Mouse (Mus musculus) liver (tissue): Measurements from ENCODE around the gene Rfx8.

Experiments
- DNase-seq: peaks from one replicate; pipeline ENCODE4 v3.0.0-alpha.2; 2020; ENCODE audit warnings: mixed read lengths

Rfx8 gene

DNA sequence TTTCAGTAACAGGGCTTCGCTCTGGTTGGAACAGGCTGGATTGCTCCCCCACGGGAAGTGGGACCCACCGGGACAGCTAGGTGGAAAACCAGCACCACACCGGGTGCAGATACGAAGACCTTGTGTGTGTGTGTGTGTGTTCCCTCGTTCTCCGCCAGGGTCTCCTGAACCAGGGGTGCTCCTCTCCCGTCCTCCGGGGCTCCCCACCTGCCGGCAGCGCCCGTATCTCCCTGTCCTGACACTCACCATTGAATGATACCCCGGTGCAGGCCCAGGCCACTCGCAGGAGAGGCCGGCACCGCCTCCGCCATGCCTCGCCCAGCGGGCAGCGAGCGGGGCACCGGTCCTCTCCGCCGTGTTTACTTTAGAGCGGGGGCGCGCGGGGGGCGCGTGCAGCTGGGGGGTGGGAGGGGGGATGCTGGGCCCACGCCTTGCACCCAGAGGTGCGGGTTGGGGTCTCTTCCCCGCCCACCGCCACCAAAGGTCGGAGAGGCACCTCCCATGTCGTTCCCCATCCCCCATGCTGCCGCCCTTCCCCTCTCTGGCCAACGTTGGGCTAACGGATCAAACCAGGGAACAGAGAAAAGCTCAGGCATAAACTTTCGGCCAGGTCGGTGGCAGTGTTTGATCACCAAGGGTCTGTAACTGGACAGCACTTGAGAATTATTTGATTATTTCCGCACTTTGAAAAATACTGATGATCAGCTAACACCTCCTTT is at the start of gene Rfx8:
Rfx8 (minus strand) TSS at position 366 of the 719 bp plus-strand sequence.
- no peak for DNase-seq

DNA sequence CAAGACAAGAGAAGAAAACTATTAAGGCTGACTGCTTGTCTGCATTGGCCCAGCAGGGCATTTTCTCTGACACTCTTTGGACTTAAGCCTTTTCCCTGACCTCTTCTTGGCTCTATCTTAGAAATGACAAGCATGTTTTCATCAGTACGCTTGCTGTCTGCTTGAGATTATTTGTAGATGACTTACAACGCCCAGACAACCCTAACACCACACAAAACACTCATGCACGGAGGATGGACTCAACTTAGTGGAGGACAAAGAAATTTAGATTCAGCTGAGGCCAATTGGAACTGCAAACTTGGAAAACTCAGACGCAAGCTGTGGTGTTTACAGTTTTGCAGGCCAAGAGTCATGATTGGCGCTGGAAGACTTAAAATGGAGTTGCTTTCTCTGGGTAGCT is 49.6 kb upstream of the Rfx8 start:
- no peak for DNase-seq

DNA sequence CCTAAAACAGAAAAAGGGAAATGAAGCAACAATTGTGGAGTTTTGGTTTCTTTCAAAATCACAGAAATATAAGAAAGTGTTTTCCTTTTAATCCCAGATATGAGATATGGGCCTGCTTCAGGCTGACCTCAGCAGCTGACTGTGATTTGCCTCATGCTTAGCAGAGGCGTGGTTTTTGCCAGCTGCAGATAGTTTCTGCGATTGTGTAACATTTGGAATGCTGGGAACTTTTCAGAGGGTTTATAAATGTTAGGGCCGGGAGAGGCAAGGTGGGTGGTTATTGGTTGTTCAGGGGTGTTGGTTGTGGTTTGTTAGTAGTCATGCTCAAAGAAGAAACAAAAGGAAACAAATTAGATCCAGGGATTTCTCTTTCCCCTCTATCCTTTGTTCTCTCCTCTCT is 47.2 kb upstream of the Rfx8 start:
- no peak for DNase-seq

DNA sequence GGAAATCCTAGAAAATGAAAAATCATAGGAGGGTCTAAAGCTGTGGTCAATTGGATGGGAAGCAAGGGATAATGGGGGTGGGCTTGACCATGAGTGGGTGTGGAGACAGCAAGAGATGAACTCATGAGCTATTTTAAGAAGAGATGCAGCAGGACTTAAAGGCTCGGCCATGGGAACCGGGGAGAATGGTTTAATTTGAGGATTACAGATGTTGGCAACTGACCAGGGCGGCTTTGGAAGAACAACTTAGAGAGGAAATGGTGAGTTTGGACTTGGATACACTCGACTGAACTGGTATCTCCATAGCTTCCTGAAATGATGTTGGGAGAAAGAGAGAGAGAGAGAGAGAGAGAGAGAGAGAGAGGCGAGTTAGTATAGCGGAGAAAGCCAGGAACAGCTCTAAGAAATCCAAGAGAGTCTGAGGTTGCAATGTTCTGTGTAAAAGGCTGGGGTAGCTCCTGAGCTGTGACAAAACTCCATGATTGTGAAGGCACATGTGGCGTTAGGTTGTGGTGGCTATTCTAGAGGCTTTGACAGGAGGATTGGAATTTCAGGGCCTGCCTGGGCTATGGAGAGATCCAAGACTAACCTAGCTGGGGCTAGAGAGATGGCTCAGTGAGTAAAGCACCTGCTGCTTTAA is 45.2 kb upstream of the Rfx8 start:
- DNase-seq = no peak

DNA sequence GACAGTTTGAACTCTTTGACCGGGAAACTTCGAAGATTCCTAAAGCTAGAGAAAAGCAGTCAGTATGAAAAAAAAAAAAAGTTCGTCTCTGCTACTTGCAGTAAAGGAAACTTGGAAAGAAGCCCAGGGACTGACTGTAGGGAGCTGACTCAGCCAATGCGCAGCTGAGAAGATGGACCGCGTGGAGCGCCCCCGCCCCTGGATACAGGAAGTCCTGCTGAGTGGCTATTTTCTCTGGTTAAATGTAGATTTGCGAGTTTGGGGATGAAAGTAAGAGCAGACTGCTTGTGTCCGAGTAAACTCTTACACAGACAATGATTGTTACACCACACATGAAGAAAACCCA is 41.2 kb upstream of the Rfx8 start:
- DNase-seq = peak; percentile 70

DNA sequence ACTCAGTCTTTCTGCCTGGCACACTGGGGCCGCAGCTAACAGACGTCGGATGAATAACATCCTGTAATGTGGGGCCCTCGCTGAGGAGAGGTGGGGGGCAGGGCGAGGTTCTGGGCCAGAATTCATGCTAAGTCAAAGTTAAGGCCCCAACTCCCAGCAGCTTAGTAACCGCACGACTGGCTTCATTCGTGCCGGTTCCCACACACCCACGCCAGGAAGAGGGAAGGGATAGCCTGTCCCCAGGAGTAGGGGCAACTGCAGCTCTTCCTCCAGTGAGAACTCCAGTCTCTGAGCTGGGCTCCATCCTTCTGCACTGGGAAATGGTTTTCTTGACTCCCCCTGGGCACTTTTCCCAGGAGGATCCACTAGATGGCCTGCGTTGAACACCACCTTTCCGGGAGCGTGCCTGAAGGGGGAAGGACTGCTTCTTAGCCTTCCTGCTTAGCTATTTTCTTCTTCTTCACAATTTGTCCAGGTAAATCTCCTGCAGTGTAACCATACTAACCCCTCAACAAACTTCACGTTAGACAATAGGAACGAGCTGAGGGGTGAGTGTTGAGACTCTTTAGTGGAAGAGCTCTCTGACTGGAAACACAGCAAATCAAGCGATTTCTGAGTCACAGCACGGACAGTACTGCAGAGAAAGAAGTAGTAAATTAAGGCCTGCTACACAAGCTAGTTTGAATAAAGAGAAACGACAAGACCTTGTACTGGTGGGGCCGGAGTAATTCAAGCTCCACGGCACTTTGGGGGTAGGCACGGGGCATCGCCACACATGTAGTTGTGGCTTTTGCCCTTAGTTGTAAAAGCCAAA is 40.6 kb upstream of the Rfx8 start:
- peak; percentile 59 for DNase-seq

DNA sequence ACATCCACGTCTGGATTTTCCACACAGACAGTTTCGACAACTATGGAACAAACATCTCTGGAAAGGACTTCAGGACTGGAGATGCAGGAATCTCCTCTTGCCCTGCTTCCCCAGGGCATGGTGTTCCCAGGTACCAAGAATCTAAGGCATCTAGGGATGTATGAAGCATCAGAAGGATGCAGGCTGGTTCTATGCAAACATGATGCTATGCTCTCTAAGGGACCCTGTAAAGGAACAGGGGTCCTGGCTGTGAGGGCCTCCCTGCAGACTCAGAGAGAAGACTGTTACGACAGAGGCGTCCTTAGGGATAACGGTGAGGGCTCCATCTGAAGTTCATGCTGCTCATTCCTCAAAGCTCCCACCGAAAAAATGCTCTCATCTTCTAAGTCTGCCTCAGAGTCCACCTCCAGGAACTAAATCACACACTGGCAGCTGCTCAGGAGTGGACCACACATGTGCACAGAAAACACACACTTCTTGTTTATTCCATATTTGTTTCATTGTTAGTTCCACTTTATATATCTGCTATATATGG is 39.5 kb upstream of the Rfx8 start:
- no peak for DNase-seq

DNA sequence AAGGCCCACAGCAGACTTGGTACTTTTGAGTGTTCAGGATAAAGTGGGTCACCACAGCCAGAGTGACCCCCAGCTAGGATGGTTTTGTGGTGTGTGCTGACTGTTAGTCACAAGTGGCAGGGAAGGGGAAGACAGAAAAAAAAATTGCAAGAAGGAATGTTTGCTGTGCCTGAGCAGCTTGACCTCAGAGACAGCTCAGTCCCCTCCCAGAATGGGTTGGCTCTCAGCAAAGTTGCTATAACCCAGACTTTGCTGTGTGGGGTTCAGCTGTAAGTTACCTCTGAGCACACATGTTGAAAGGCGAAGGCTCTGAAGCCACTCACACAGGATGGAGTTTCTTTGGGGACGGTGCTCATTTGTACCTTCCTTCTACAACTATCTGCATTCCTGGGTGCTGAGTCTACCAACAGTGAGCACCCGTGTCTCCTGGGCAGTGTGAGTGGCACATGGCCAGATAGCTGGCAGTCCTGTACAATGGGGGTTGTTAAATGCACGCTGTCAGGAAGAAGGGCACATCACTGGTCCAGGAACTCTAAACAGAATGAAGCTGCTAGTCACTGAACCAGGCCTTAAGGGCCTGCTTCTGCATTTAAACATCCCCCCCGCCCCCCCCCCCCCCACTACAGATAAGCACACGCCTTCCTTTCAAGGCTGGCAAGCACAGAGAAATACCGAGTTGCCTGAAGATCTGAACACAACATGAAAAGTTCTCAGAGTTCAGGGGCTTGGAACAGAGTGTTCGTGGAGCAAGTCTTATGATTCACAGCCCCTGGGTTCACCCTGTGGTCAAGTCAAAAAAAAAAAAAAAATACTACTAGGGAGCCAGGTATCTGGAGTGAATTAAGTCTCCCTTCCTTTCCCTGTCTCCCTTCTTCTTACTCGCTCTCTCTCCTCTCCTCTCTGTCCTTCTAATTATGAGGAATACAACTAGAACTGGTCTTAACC is 38.7 kb upstream of the Rfx8 start:
- DNase-seq = no peak

DNA sequence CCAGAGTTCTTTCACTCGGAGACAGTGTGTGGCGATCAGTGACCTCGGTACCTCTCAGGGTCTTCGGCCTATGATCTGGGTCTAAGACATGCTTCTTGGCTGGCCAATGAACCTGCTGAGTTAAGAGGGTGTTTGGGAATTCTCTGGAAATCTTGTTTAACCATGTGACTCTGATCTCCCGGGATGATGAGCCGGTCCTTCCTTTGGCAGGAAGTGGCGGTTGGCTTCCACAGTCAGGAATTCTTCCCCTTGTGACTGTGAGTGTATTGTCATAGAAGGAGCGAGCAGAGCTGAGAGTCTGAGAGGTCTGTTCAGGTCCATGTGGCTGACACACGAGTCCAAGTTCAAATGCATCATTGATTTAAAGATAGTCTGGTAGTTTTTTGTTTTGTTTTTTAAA is 37.4 kb upstream of the Rfx8 start:
- DNase-seq = no peak

DNA sequence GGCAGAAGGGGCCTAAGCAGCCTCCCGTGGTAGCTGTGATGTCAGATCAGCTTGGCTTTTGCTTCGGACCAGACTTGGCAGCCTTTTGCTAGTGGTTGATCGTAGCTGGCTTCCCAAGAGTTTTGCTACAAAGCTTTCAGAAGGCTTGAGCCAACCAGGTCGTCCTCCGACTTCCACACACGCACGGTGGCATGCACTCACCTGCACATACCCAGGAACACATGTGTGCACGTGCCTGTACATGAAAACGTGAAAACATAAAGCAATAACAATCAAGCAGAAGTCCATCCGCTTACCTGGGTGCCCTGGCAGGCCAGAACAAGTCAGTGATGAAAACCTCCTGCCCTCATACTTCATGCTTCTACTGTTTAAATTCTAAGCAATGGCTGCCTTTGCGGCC is 36.2 kb upstream of the Rfx8 start:
- DNase-seq = no peak

DNA sequence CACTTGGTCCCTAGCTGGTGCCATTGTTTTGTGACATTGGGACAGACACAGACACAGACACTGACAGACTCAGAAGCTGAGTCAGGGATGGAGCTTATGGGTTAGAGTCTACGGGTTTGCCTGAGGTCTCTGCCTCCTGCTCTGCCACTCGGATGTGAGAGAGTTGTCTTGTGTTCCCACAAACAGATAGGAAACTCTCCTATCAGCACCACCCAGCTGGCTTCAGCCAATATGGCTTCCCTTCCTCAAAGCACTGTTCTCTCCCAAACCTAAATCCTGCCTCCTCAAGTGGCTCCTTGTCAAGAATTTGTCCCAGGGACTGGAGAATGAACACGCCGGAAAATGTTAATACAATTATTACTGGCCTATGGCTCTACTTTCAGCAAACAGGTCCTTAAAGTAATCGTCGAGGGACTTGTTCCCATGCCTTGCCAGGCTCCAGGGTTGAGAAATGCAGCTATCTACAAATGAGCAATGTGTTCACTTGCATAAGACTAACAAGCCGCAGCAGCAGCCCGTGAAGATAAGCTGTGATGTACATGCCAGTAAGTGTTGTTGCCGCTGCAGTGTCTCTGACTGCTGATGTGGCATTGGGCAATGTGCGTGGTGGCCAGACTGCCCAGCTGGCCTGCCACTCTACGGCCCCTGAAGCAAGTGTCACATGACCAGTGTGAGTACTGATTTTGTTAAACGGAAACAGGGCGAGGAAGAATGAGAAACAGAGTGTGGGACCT is 33.6 kb upstream of the Rfx8 start:
- peak; percentile 49 for DNase-seq

DNA sequence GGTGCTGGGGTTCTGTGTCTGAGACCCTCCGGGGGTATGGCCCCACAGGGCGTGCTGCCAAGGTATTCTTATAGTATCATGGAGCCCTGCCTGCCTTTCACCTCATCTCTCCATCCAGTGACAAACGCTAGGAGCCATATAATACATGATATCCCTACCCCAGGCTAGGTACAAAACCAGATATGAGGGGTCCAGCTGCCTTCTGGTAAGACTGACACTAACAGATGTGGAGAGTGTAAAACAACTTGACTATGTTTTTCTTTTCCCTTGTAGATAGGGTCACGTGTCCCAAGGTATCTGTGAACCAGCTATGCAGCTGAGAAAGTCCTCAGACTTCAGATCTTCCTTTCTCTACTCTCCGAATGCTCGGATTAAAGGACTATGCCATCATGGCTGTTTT is 30.7 kb upstream of the Rfx8 start:
- DNase-seq = no peak

DNA sequence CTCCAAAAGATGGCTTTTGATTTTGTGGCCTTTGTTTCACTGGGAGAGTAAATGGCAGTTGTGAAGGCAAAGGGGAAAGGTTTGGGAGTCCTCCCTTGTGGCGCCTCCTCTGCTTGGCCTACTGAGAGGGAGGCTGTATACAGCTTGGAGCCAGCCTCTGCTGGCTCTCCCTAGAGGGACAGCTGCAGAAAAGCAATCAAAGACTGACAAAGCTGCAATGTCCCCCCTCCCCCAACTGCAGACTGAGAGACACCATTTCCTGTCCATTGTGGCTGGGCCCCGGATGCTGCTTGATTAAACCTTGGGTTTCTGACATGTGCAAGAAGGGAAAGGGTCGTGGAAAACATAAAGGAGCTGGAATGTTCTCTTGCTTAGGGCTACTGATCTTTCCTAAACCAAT is 28.9 kb upstream of the Rfx8 start:
- DNase-seq = peak; percentile 35

DNA sequence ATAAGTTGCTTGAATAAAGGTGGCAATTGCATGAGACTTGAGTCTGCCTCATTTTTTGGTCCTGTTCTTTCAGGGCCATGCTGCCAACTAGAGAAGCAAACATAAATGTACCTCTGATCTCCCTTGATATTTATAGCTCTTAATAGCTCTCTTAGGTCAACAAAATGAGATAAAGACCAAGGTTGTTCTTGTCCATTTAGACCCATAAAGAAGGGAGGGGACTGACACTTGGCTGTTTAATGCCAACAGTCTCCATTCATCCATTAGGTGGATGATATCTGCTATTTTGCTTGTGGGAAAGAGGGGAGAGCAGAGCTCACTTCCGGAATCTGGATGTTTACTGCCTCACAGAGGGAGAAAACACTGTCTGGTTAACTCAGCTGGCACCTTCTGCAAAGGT is 28.4 kb upstream of the Rfx8 start:
- DNase-seq = no peak

DNA sequence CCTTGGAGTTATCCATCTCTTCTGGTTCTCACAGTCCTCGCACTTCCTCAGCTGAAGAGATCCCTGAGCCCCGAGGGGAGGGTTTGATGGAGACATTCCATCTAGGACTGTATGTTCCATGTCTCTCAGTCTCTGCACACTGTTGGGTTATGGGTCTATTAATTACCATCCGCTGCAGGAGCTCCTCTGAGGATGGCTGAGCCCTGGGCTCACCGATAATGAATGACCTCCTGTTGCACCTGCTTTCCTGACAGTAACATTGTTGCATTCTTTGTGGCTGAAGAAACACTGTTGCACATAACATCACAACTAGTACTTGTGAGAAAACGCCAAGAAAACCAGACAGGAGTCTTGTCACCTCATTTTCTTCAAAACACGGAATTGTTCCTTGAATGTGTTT is 27.9 kb upstream of the Rfx8 start:
- DNase-seq = no peak

DNA sequence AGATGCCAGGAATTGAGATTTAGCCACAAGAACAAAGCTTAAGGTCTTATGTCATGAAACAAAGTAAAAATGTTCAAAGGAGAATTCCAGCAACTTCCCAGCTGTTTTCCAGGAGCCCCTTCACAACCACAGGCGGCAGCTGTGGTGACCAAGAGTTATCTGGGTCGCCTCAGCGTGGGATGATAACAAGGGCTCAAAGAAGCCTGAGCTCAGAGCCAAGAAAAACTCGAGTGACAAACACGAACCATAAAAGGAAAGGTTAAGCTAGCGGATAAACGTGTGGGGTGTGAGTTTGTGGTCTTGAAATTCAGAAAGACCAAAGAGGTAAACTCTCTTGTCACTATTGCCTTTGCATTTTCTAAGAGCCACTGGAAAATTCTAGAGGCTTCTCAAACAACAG is 25.7 kb upstream of the Rfx8 start:
- no peak for DNase-seq

DNA sequence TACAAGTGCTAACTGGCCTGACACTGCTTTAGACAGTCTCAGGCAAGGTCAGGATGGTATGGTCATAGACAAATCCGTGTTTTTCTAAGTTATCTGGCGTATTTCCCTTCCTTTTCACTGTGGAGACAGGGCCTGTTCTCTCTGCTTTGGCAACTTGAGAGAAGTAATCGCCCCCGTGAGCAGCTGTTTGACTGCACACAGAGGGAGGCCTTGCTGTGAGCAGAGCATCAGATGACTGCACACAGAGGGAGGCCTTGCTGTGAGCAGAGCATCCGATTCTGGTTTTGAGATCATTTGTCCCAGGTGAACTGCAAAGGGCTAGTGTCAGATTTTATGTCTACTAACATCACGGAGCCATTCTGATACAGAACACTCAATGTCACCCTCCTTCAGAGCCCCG is 20.2 kb upstream of the Rfx8 start:
- no peak for DNase-seq

DNA sequence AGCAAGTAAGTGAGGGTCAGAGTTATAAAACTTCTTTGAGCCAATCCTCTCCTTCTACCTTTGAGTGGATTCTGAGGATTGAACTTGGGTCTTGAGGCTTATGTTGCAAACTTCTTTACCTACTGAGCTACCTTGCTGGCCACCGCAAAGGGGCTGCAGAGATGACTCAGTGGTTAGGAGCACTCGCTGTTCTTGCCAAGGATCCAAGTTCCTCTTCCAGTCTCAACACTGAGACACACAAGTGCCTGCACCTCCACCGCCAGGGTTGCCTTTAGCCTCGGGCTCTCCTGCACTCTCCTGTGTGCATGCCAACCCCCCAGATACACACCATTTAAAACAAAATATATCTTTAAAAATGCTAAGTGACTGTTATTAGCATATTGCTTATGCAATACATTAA is 19.2 kb upstream of the Rfx8 start:
- DNase-seq = no peak

DNA sequence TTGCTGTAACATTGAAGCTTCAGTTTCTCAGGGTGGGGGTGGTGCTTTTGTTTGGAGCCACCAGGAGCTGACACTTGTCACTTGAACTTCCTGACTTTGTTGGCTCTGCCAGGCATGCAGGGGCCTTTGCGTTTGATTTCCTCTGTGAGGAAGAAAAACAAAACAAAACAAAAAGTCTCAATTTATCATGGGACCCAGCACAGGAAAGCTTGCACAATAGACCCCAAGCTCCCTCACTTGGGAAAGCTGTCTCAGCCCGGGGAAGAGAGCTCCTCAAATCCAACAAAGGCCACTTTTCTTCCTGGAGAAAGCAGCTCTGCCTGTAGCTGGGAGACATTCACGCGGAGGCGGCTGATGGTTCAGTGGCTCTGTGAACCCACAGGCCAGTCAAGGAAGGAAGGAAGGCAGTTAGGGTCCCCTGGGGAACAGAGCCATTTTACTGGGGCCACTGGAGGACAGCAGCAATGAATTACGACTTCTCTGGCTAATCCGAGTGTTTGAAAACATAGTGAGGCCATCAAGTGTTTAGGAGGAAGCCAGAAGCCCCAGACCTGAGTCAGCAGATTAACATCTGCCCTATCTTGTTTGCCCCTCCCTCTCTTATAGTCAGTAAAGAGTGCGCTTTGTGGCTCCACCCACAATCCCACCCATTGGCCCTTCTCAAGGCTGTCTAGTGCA is 15.3 kb upstream of the Rfx8 start:
- peak; percentile 64 for DNase-seq

DNA sequence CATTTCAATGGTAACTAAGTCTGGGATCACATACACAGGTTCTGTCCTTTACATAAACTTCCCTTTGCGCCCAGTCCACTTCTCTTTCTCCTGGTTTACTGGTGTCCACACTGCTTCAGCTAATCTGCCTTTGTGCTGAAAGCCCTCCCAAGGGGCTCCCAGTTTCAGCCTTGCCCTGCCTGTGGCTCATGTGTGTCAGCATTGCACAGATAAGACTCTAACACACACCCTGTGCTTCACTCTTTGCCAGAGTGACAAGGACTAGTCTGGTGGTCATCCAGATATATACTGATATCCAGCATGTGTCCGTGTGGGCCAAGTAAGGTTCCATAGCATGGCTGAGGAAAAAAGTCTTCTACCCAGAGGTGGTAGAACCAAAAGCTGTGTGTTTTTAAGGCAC is 14.7 kb upstream of the Rfx8 start:
- DNase-seq = peak; percentile 68

DNA sequence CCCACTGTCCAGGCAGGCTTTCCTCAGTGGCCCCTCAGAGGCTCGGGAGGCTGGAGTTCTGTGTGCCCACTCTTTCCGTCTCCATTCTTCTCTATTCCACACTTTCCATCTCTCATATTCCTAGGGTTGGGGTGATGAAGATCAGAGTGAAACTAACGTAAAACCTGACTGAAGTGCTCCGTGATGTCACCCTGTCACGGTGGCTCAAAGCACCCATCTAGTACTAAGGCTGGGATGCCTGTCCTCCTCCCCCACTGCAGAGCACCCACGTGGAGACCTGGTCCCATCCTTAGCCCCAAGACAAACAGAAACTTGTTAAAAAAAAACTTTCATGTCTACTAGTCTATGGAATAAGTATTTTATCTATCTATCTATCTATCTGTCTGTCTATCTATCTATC is 14.1 kb upstream of the Rfx8 start:
- DNase-seq = no peak
